Mouse (Mus musculus) gastrocnemius, adult 8-10 months (tissue): ENCODE data around the gene Casq2. TPM values are rescaled to one million over a fixed set of nuclear protein-coding genes. Genes with fewer than 3 reads are reported as not detected.
"Not testable (repeated sequence)": the region's sequence is repeated elsewhere in the genome, so short reads cannot be mapped to it uniquely, and the experiment has no call there.

ENCODE experiments used
- DNase-seq, 2 experiments: peaks; one replicate each; pipeline ENCODE4 v3.0.0; 2022; ENCODE audit warnings: low spot score in 2 of 2
- total RNA-seq, 4 experiments: library from RNA; stranded (reverse); gene quantifications; 2 replicates each; pipeline ENCODE4 v1.2.4; 2022

The Casq2 gene
- total RNA-seq, 4 experiments from 2014 or later, result 27.2 to 31.0 (median 28.5) TPM

- DNase-seq, result not testable (repeated sequence)
Observed at GRCm38 (mm10) chr3:102163861-102164260, 77.6 kb downstream of the Casq2 start.

GRCm38 (mm10) chr3:102164911-102165310 lies 78.7 kb downstream of the Casq2 start:
- DNase-seq, result no peak

GRCm38 (mm10) chr3:102165536-102166286 lies 79.5 kb downstream of the Casq2 start:
- DNase-seq, result no peak

- DNase-seq, result no peak
Observed at GRCm38 (mm10) chr3:102166287-102166620, 80.0 kb downstream of the Casq2 start.

GRCm38 (mm10) chr3:102166794-102167193 lies 80.6 kb downstream of the Casq2 start:
- no peak for DNase-seq

GRCm38 (mm10) chr3:102167555-102168210 lies 81.5 kb downstream of the Casq2 start:
- DNase-seq, result no peak

- DNase-seq, result peak; percentile 78
Observed at GRCm38 (mm10) chr3:102169197-102169905, 83.1 kb downstream of the Casq2 start.

- no peak for DNase-seq
Observed at GRCm38 (mm10) chr3:102174118-102174865, 88.1 kb downstream of the Casq2 start.

- DNase-seq, result no peak
Observed at GRCm38 (mm10) chr3:102175701-102176100, 89.5 kb downstream of the Casq2 start.

GRCm38 (mm10) chr3:102176116-102176515 lies 89.9 kb downstream of the Casq2 start:
- no peak for DNase-seq

- no peak for DNase-seq
Observed at GRCm38 (mm10) chr3:102177837-102178615, 91.8 kb downstream of the Casq2 start.

GRCm38 (mm10) chr3:102179869-102180268 lies 93.7 kb downstream of the Casq2 start:
- no peak for DNase-seq

GRCm38 (mm10) chr3:102180746-102181145 lies 94.5 kb downstream of the Casq2 start:
- DNase-seq, result no peak

- DNase-seq, result no peak
Observed at GRCm38 (mm10) chr3:102181191-102181590, 95.0 kb downstream of the Casq2 start.

GRCm38 (mm10) chr3:102182601-102183000 lies 96.4 kb downstream of the Casq2 start:
- DNase-seq, result no peak

- DNase-seq, result no peak
Observed at GRCm38 (mm10) chr3:102184721-102185120, 98.5 kb downstream of the Casq2 start.

GRCm38 (mm10) chr3:102187401-102187800 lies 101.2 kb downstream of the Casq2 start:
- DNase-seq, result no peak

GRCm38 (mm10) chr3:102188972-102189371 lies 102.8 kb downstream of the Casq2 start:
- DNase-seq, result no peak

GRCm38 (mm10) chr3:102190015-102190414 lies 103.8 kb downstream of the Casq2 start:
- no peak for DNase-seq

- no peak for DNase-seq
Observed at GRCm38 (mm10) chr3:102190642-102191041, 104.4 kb downstream of the Casq2 start.

- DNase-seq, result no peak
Observed at GRCm38 (mm10) chr3:102191575-102191974, 105.4 kb downstream of the Casq2 start.
